Mouse (Mus musculus) bone marrow, adult 2 months (tissue): Measurements from ENCODE around the gene Phldb3.

Experiments used
- CTCF ChIP-seq: fragments of 200-500 bp; IDR thresholded peaks from 2 replicates; pipeline ENCODE4 v1.5.1; 2011; ENCODE audit warnings: low read length, control low read depth; ENCODE audit not compliant: control insufficient read depth, insufficient read depth
- POLR2A ChIP-seq: fragments of 200-500 bp; IDR thresholded peaks from 2 replicates; pipeline ENCODE4 v1.6.1; 2011; ENCODE audit warnings: low read depth, mild to moderate bottlenecking, control low read depth, low read length, borderline replicate concordance; ENCODE audit not compliant: control insufficient read depth

DNA sequence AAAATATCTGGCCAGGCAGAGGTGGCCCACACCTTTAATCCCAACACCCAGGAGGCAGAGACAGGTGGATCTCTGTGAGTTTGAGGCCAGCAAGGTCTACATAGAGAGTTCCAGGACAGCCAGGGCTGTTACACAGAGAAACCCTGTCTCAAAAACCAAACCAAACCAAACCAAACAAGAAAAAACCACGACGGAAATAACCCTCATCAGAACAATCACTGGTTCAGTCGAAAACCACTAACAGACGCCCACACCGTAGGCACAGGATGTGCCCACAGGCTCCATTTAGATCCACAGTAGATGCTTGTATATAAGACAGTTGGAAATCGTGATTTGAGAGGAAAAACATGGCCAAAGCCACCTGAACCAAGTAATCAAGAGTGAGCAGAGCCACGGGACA is 34.4 kb downstream of the Phldb3 start:
- TF ChIP-seq CTCF (no peak), POLR2A (no peak)
